Mouse (Mus musculus): Measurements from ENCODE around the gene Spag16. TPM values are rescaled to one million over a fixed set of nuclear protein-coding genes. Genes with fewer than 3 reads are reported as not detected.

Gene Spag16
- 0.40 TPM for polyA plus RNA-seq (2017; shearing (Covaris generic))

GRCm38 (mm10) chr1:69826806-69827703, at the start of gene Spag16:
Gene Spag16 (plus strand): TSS chr1:69826970.

GRCm38 (mm10) chr1:70725655-70726066, 898.9 kb downstream of the Spag16 start, which contains the start of gene Vwc2l:
Gene Vwc2l (plus strand): TSS chr1:70725715.

Other genes starting within 250 kb of the Spag16 start
- gene Ikzf2, start 139.7 kb upstream of the Spag16 start, polyA plus RNA-seq (2017; shearing (Covaris generic)), result 477 TPM

Measured in inflammation-experienced regulatory T-cells, adult 16 weeks (primary cell).